Mouse (Mus musculus) limb, embryonic 13.5 days (tissue): ENCODE measurements at regions not wholly inside any gene's neighbourhood (a gene's known extent, or its start where the extent isn't known, plus 50 kb on each side); places are given as distances from the start of the nearest gene placed in this dataset.

Experiments
- ATAC-seq: fragments of 200-750 bp; cut with Nextera tagmentation; 2 replicates; pipeline ENCODE4 v1.8.0; 2017; ENCODE audit warnings: low read depth, moderate number of reproducible peaks, moderate TSS enrichment; ENCODE audit not compliant: low FRiP score
- H3K27ac ChIP-seq: fragments of 300-500 bp; sonication (generic); 2 replicates; pipeline ENCODE4 v1.5.1; 2015; ENCODE audit warnings: inconsistent platforms, mild to moderate bottlenecking, moderate library complexity
- H3K27me3 ChIP-seq: fragments of 300-500 bp; sonication (generic); 2 replicates; pipeline ENCODE4 v1.6.1; 2015; ENCODE audit warnings: mild to moderate bottlenecking, inconsistent platforms
- H3K36me3 ChIP-seq: fragments of 300-500 bp; sonication (generic); 2 replicates; pipeline ENCODE4 v1.6.1; 2015; ENCODE audit warnings: inconsistent platforms, mild to moderate bottlenecking, moderate library complexity
- H3K4me1 ChIP-seq: fragments of 300-500 bp; sonication (generic); 2 replicates; pipeline ENCODE4 v1.6.1; 2015; ENCODE audit warnings: inconsistent platforms
- H3K4me2 ChIP-seq: fragments of 300-500 bp; sonication (generic); replicated peaks from 2 replicates; pipeline ENCODE4 v1.6.1; 2015; ENCODE audit warnings: inconsistent platforms, mild to moderate bottlenecking, moderate library complexity
- H3K4me3 ChIP-seq: fragments of 300-500 bp; sonication (generic); 2 replicates; pipeline ENCODE4 v1.5.1; 2015; ENCODE audit warnings: moderate library complexity, mild to moderate bottlenecking, inconsistent platforms
- H3K9ac ChIP-seq: fragments of 300-500 bp; sonication (generic); 2 replicates; pipeline ENCODE4 v1.6.1; 2015; ENCODE audit warnings: mild to moderate bottlenecking, inconsistent platforms
- H3K9me3 ChIP-seq: fragments of 300-500 bp; sonication (generic); 2 replicates; pipeline ENCODE4 v1.6.1; 2016; ENCODE audit warnings: inconsistent platforms
- whole genome bisulfite sequencing: fragments of 180-500 bp; shearing (Covaris S2); methylation state at CpG from one replicate; pipeline ENCODE4 v1.1.7; 2015; 5-methylcytosine and 5-hydroxymethylcytosine counted together

- H3K27ac ChIP-seq = no peak overlapping the region
- no peaks in the 10 kb centered on the region for H3K9me3 ChIP-seq
- no peak overlapping the region for H3K4me2 ChIP-seq
- no peaks in the 10 kb centered on the region for H3K27me3 ChIP-seq
- 84% methylated on average over 3 of the region's 3 CpGs for WGBS
- no peaks in the 10 kb centered on the region for H3K36me3 ChIP-seq
- peaks cover 14% of the 10 kb centered on the region for H3K4me1 ChIP-seq
- no peak overlapping the region for H3K9ac ChIP-seq
- no peak for ATAC-seq
- no peak overlapping the region for H3K4me3 ChIP-seq
These were observed 202.0 kb upstream of the Sash1 start for GRCm38 (mm10) chr10:9087871-9088270.

GRCm38 (mm10) chr10:9087171-9087570 lies 201.3 kb upstream of the Sash1 start:
- no peaks in the 10 kb centered on the region for H3K27me3 ChIP-seq
- no peak overlapping the region for H3K4me2 ChIP-seq
- no peak overlapping the region for H3K4me3 ChIP-seq
- no peak overlapping the region for H3K27ac ChIP-seq
- H3K36me3 ChIP-seq = no peaks in the 10 kb centered on the region
- no peak overlapping the region for H3K9ac ChIP-seq
- no peak for ATAC-seq
- WGBS = 76% methylated on average over 3 of the region's 3 CpGs
- no peaks in the 10 kb centered on the region for H3K9me3 ChIP-seq
- H3K4me1 ChIP-seq = peaks cover 7% of the 10 kb centered on the region

- Histone ChIP-seq H3K9ac (no peak overlapping the region), H3K27ac (no peak overlapping the region), H3K9me3 (no peaks in the 10 kb centered on the region), H3K4me3 (no peak overlapping the region), H3K36me3 (no peaks in the 10 kb centered on the region), H3K4me2 (no peak overlapping the region), H3K4me1 (peaks cover 7% of the 10 kb centered on the region; the same call in 1 of the 2 replicates), H3K27me3 (no peaks in the 10 kb centered on the region)
- ATAC-seq = no peak
- 78% methylated on average over 2 of the region's 2 CpGs for WGBS
These were observed 200.8 kb upstream of the Sash1 start for GRCm38 (mm10) chr10:9086666-9087065.

GRCm38 (mm10) chr10:9085441-9085840 lies 199.6 kb upstream of the Sash1 start:
- H3K4me2 ChIP-seq = no peak overlapping the region
- 89% methylated on average over 7 of the region's 7 CpGs for WGBS
- no peak for ATAC-seq
- H3K9ac ChIP-seq = no peak overlapping the region
- H3K4me3 ChIP-seq = no peak overlapping the region
- H3K4me1 ChIP-seq = no peaks in the 10 kb centered on the region
- H3K36me3 ChIP-seq = no peaks in the 10 kb centered on the region
- H3K27me3 ChIP-seq = no peaks in the 10 kb centered on the region
- no peak overlapping the region for H3K27ac ChIP-seq
- no peaks in the 10 kb centered on the region for H3K9me3 ChIP-seq

- WGBS = 91% methylated on average over 2 of the region's 2 CpGs
- no peak overlapping the region for H3K4me2 ChIP-seq
- no peak overlapping the region for H3K4me3 ChIP-seq
- no peak for ATAC-seq
- H3K27ac ChIP-seq = no peak overlapping the region
- no peaks in the 10 kb centered on the region for H3K4me1 ChIP-seq
- H3K36me3 ChIP-seq = no peaks in the 10 kb centered on the region
- no peak overlapping the region for H3K9ac ChIP-seq
- H3K9me3 ChIP-seq = no peaks in the 10 kb centered on the region
- H3K27me3 ChIP-seq = no peaks in the 10 kb centered on the region
These were observed 189.0 kb upstream of the Sash1 start for GRCm38 (mm10) chr10:9074916-9075315.

- Histone ChIP-seq H3K9ac (no peak overlapping the region), H3K4me2 (no peak overlapping the region), H3K27me3 (no peaks in the 10 kb centered on the region), H3K4me3 (no peak overlapping the region), H3K9me3 (no peaks in the 10 kb centered on the region), H3K27ac (no peak overlapping the region), H3K36me3 (no peaks in the 10 kb centered on the region), H3K4me1 (no peaks in the 10 kb centered on the region)
- WGBS = 13% methylated on average over 5 of the region's 5 CpGs
- no peak for ATAC-seq
These were observed 185.8 kb upstream of the Sash1 start for GRCm38 (mm10) chr10:9071630-9072029.

- no peak overlapping the region for H3K9ac ChIP-seq
- 76% methylated on average over 13 of the region's 13 CpGs for WGBS
- no peaks in the 10 kb centered on the region for H3K4me1 ChIP-seq
- H3K9me3 ChIP-seq = no peaks in the 10 kb centered on the region
- no peak overlapping the region for H3K27ac ChIP-seq
- H3K36me3 ChIP-seq = no peaks in the 10 kb centered on the region
- no peaks in the 10 kb centered on the region for H3K27me3 ChIP-seq
- H3K4me2 ChIP-seq = no peak overlapping the region
- H3K4me3 ChIP-seq = no peak overlapping the region
- ATAC-seq = no peak
These were observed 183.8 kb upstream of the Sash1 start for GRCm38 (mm10) chr10:9069608-9070190.

GRCm38 (mm10) chr10:9066566-9066965 lies 180.7 kb upstream of the Sash1 start:
- Histone ChIP-seq H3K36me3 (no peaks in the 10 kb centered on the region), H3K9ac (no peak overlapping the region), H3K4me2 (no peak overlapping the region), H3K4me3 (no peak overlapping the region), H3K4me1 (no peaks in the 10 kb centered on the region), H3K27ac (no peak overlapping the region), H3K9me3 (no peaks in the 10 kb centered on the region), H3K27me3 (no peaks in the 10 kb centered on the region)
- no peak for ATAC-seq
- 86% methylated on average over 3 of the region's 3 CpGs for WGBS

GRCm38 (mm10) chr10:9061979-9062378 lies 176.1 kb upstream of the Sash1 start:
- ATAC-seq = no peak

GRCm38 (mm10) chr10:9055274-9055673 lies 169.4 kb upstream of the Sash1 start:
- H3K27me3 ChIP-seq = no peaks in the 10 kb centered on the region
- H3K27ac ChIP-seq = no peak overlapping the region
- WGBS = 68% methylated on average over 3 of the region's 3 CpGs
- no peak overlapping the region for H3K4me3 ChIP-seq
- H3K9ac ChIP-seq = no peak overlapping the region
- no peak for ATAC-seq
- H3K4me2 ChIP-seq = no peak overlapping the region
- no peaks in the 10 kb centered on the region for H3K9me3 ChIP-seq
- H3K36me3 ChIP-seq = no peaks in the 10 kb centered on the region
- peaks cover 4% of the 10 kb centered on the region; the same call in 1 of the 2 replicates for H3K4me1 ChIP-seq

More at GRCm38 (mm10) chr10:9061979-9062378, 176.1 kb upstream of the Sash1 start:
- Histone ChIP-seq H3K27ac (no peak overlapping the region), H3K9me3 (no peaks in the 10 kb centered on the region), H3K36me3 (no peaks in the 10 kb centered on the region), H3K27me3 (no peaks in the 10 kb centered on the region), H3K4me3 (no peak overlapping the region), H3K4me2 (no peak overlapping the region), H3K9ac (no peak overlapping the region), H3K4me1 (no peaks in the 10 kb centered on the region)
- WGBS = 88% methylated on average over 3 of the region's 3 CpGs

GRCm38 (mm10) chr10:9053371-9053770 lies 167.5 kb upstream of the Sash1 start:
- H3K27me3 ChIP-seq = 0 out of 2 replicates have a peak, but pooled peaks cover 2% of the 10 kb centered on the region
- WGBS = 44% methylated on average over 4 of the region's 4 CpGs
- H3K36me3 ChIP-seq = no peaks in the 10 kb centered on the region
- no peak overlapping the region for H3K4me2 ChIP-seq
- H3K27ac ChIP-seq = no peak overlapping the region
- no peak; the same call in 1 of the 2 replicates for ATAC-seq
- H3K9me3 ChIP-seq = no peaks in the 10 kb centered on the region
- no peak overlapping the region for H3K4me3 ChIP-seq
- no peak overlapping the region for H3K9ac ChIP-seq
- peaks cover 4% of the 10 kb centered on the region; the same call in 1 of the 2 replicates for H3K4me1 ChIP-seq

- 89% methylated on average over 4 of the region's 4 CpGs for WGBS
- no peaks in the 10 kb centered on the region for H3K4me1 ChIP-seq
- ATAC-seq = no peak
- 0 out of 2 replicates have a peak, but pooled peaks cover 4% of the 10 kb centered on the region for H3K27me3 ChIP-seq
- no peak overlapping the region for H3K4me3 ChIP-seq
- H3K36me3 ChIP-seq = no peaks in the 10 kb centered on the region
- H3K9me3 ChIP-seq = no peaks in the 10 kb centered on the region
- H3K9ac ChIP-seq = no peak overlapping the region
- H3K27ac ChIP-seq = no peak overlapping the region
- no peak overlapping the region for H3K4me2 ChIP-seq
These were observed 161.5 kb upstream of the Sash1 start for GRCm38 (mm10) chr10:9047341-9047740.

GRCm38 (mm10) chr10:9044746-9045370 lies 159.0 kb upstream of the Sash1 start:
- Histone ChIP-seq H3K27ac (no peak overlapping the region), H3K4me1 (no peaks in the 10 kb centered on the region), H3K4me3 (no peak overlapping the region), H3K9me3 (no peaks in the 10 kb centered on the region), H3K27me3 (0 out of 2 replicates have a peak, but pooled peaks cover 4% of the 10 kb centered on the region), H3K36me3 (no peaks in the 10 kb centered on the region), H3K9ac (no peak overlapping the region), H3K4me2 (no peak overlapping the region)
- ATAC-seq = no peak
- WGBS = 91% methylated on average over 9 of the region's 9 CpGs
